Mouse (Mus musculus) limb, embryonic 15.5 days (tissue): ENCODE results near the gene Ell. TPM values are rescaled to one million over a fixed set of nuclear protein-coding genes. Genes with fewer than 3 reads are reported as not detected.

Source experiments
- ATAC-seq: fragments of 200-750 bp; cut with Nextera tagmentation; 2 replicates; pipeline ENCODE4 v1.8.0; 2017; ENCODE audit warnings: low read depth, moderate TSS enrichment; ENCODE audit not compliant: insufficient number of reproducible peaks, low FRiP score, low TSS enrichment
- H3K27ac ChIP-seq: fragments of 300-500 bp; sonication (generic); 2 replicates; pipeline ENCODE4 v1.5.1; 2015; ENCODE audit warnings: moderate library complexity, mild to moderate bottlenecking, inconsistent platforms
- H3K27me3 ChIP-seq: fragments of 300-500 bp; sonication (generic); 2 replicates; pipeline ENCODE4 v1.6.1; 2015; ENCODE audit warnings: inconsistent platforms
- H3K36me3 ChIP-seq: fragments of 300-500 bp; sonication (generic); 2 replicates; pipeline ENCODE4 v1.6.1; 2015; ENCODE audit warnings: inconsistent platforms
- H3K4me1 ChIP-seq: fragments of 300-500 bp; sonication (generic); 2 replicates; pipeline ENCODE4 v1.6.1; 2015; ENCODE audit warnings: inconsistent platforms
- H3K4me2 ChIP-seq: fragments of 300-500 bp; sonication (generic); 2 replicates; pipeline ENCODE4 v1.6.1; 2015; ENCODE audit warnings: mild to moderate bottlenecking, inconsistent platforms
- H3K4me3 ChIP-seq: fragments of 300-500 bp; sonication (generic); 2 replicates; pipeline ENCODE4 v1.5.1; 2015; ENCODE audit warnings: mild to moderate bottlenecking, inconsistent platforms
- H3K9ac ChIP-seq: fragments of 300-500 bp; sonication (generic); 2 replicates; pipeline ENCODE4 v1.6.1; 2015; ENCODE audit warnings: inconsistent platforms
- H3K9me3 ChIP-seq: fragments of 300-500 bp; sonication (generic); 2 replicates; pipeline ENCODE4 v1.6.1; 2016; ENCODE audit warnings: inconsistent platforms
- WGBS: fragments of 180-500 bp; shearing (Covaris S2); methylation state at CpG from one replicate; pipeline ENCODE4 v1.1.7; 2015; 5-methylcytosine and 5-hydroxymethylcytosine counted together
- polyA plus RNA-seq: library from polyadenylated mRNA; unstranded; fragments of >200 nt; fragmentation: Nextera tagmentation; extraction: Ambion mirVana; gene quantifications from 2 replicates; pipeline ENCODE4 v1.2.1, GENCODE M21; 2015

Ell gene
- polyA plus RNA-seq, 1 experiment from 2014 or later = 20.4 TPM

DNA sequence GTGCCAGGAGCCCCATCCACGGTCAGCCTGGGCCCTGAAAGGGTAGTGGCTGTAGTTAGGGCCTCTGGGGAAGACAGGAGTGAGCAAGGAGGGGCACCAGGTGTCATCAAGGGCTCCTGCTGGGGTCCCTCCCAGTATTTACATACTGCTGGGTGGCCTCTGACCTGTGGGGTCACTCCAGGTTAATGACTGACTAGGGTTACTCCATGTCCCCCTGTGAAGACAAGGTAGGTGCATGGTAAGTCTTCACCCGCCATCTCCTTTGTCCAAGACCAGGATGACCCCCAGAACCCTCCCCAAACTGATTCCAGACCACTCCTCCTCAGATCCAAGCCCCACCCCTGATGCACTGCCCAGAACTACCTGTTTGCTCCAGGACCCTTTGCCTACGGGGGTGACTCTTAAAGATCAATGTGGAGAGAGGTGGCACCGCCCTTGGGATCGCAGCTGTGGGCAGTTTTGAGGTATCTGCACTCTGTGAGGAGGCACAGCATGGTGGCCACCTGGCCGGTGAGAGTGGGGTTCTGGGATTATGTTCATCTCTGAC is 93.2 kb downstream of the Ell start, which contains the start of gene Gdf15:
Gdf15 (minus strand) TSS at position 111 of the 547 bp plus-strand sequence.
- 69% methylated on average over 6 of the region's 6 CpGs for WGBS
- no peak for ATAC-seq
- Histone ChIP-seq H3K27ac (no peak within 1 kb of the TSS), H3K4me3 (no peak within 1 kb of the TSS), H3K4me2 (no peak within 1 kb of the TSS), H3K9ac (no peak within 1 kb of the TSS), H3K4me1 (peaks cover 32% of the 10 kb centered on the region), H3K36me3 (no peaks in the 10 kb centered on the region), H3K27me3 (peaks cover 9% of the 10 kb centered on the region; the same call in 1 of the 2 replicates), H3K9me3 (no peaks in the 10 kb centered on the region)

- Histone ChIP-seq H3K4me2 (no peak overlapping the region), H3K4me1 (peaks cover 36% of the 10 kb centered on the region), H3K27me3 (peaks cover 9% of the 10 kb centered on the region; the same call in 1 of the 2 replicates), H3K9ac (no peak overlapping the region), H3K9me3 (no peaks in the 10 kb centered on the region), H3K36me3 (no peaks in the 10 kb centered on the region), H3K4me3 (no peak overlapping the region), H3K27ac (no peak overlapping the region)
- ATAC-seq = no peak
- WGBS = 42% methylated on average over 6 of the region's 6 CpGs
These were observed 94.8 kb downstream of the Ell start for GRCm38 (mm10) chr8:70634066-70634465.

- Histone ChIP-seq H3K9me3 (no peaks in the 10 kb centered on the region), H3K4me1 (peaks cover 27% of the 10 kb centered on the region), H3K4me3 (no peak overlapping the region), H3K36me3 (no peaks in the 10 kb centered on the region), H3K27me3 (peaks cover 9% of the 10 kb centered on the region; the same call in 1 of the 2 replicates), H3K9ac (no peak overlapping the region), H3K4me2 (no peak overlapping the region), H3K27ac (no peak overlapping the region)
- ATAC-seq = no peak
- WGBS = 72% methylated on average over 6 of the region's 6 CpGs
These were observed 96.3 kb downstream of the Ell start for GRCm38 (mm10) chr8:70635527-70635926.

- no peak; the same call in 1 of the 2 replicates for ATAC-seq
- no peak overlapping the region for H3K9ac ChIP-seq
- WGBS = 52% methylated on average over 8 of the region's 8 CpGs
- no peaks in the 10 kb centered on the region for H3K36me3 ChIP-seq
- H3K9me3 ChIP-seq = no peaks in the 10 kb centered on the region
- no peaks in the 10 kb centered on the region for H3K27me3 ChIP-seq
- H3K4me2 ChIP-seq = no peak overlapping the region
- peaks cover 15% of the 10 kb centered on the region for H3K4me1 ChIP-seq
- no peak overlapping the region for H3K27ac ChIP-seq
- no peak overlapping the region for H3K4me3 ChIP-seq
These were observed 97.6 kb downstream of the Ell start for GRCm38 (mm10) chr8:70636838-70637237.

DNA sequence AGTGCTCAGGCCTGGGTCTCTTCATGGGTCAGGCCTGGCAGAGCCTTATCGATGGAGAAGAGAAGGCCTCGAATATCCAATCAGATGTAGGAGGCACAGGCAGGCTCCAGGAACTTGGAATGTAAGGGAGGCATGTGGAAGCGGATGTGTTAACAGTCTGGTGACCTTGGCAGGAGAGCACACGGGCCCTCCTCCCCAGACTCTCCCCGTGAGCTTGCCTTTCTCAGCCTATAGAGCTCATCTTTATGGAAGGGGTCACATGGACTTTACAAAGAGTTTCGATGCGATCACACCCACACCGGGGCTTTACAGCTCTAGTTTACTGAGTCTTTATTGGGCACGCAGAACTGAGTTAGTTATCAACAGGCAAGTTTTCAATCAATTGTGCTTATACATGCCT is 99.5 kb downstream of the Ell start:
- Histone ChIP-seq H3K36me3 (no peaks in the 10 kb centered on the region), H3K4me2 (no peak overlapping the region), H3K4me1 (peaks cover 15% of the 10 kb centered on the region), H3K9me3 (no peaks in the 10 kb centered on the region), H3K27ac (no peak overlapping the region), H3K4me3 (no peak overlapping the region), H3K9ac (no peak overlapping the region), H3K27me3 (no peaks in the 10 kb centered on the region)
- WGBS = 52% methylated on average over 9 of the region's 9 CpGs
- ATAC-seq = no peak

Other genes with a start within 250 kb of the Ell start
- gene Ddx49, start 237.0 kb upstream of the Ell start, polyA plus RNA-seq = 52.7 and 53.1 TPM in 2 replicates
- 397 and 441 TPM in 2 replicates for gene Cope, start 236.9 kb upstream of the Ell start, polyA plus RNA-seq
- gene Cers1, start 223.7 kb upstream of the Ell start, polyA plus RNA-seq = 8.8 and 9.6 TPM in 2 replicates
- 2.9 and 4.1 TPM in 2 replicates for gene Gdf1, start 209.6 kb upstream of the Ell start, polyA plus RNA-seq
- gene Upf1, start 186.2 kb upstream of the Ell start, polyA plus RNA-seq = 13.8 and 16.7 TPM in 2 replicates
- 101 and 104 TPM in 2 replicates for gene Comp, start 165.9 kb upstream of the Ell start, polyA plus RNA-seq
- gene Crtc1, start 99.9 kb upstream of the Ell start, polyA plus RNA-seq = 22.2 and 22.4 TPM in 2 replicates
- 27.9 and 28.2 TPM in 2 replicates for gene Klhl26, start 62.5 kb upstream of the Ell start, polyA plus RNA-seq
- gene Tmem59l, start 52.1 kb upstream of the Ell start, polyA plus RNA-seq = 6.9 and 9.6 TPM in 2 replicates
- gene Crlf1, start 46.3 kb upstream of the Ell start, polyA plus RNA-seq = 91.2 and 97.7 TPM in 2 replicates
- 136 and 149 TPM in 2 replicates for gene Rex1bd, start 32.7 kb upstream of the Ell start, polyA plus RNA-seq
- 859 and 940 TPM in 2 replicates for gene Uba52, start 28.7 kb upstream of the Ell start, polyA plus RNA-seq
- gene Fkbp8, start 11.7 kb upstream of the Ell start, polyA plus RNA-seq = 274 and 278 TPM in 2 replicates
- gene Kxd1, start 11.5 kb upstream of the Ell start, polyA plus RNA-seq = 53.8 and 55.1 TPM in 2 replicates
- gene Isyna1, start 54.9 kb downstream of the Ell start, polyA plus RNA-seq = 111 and 123 TPM in 2 replicates
- 119 and 120 TPM in 2 replicates for gene Ssbp4, start 69.4 kb downstream of the Ell start, polyA plus RNA-seq
- 3.2 and 3.3 TPM in 2 replicates for gene Lrrc25, start 76.7 kb downstream of the Ell start, polyA plus RNA-seq
- gene Gdf15, start 93.0 kb downstream of the Ell start, polyA plus RNA-seq = 0.16 and 0.24 TPM in 2 replicates
- 57.5 and 60.7 TPM in 2 replicates for gene Pgpep1, start 120.9 kb downstream of the Ell start, polyA plus RNA-seq
- gene Lsm4, start 133.8 kb downstream of the Ell start, polyA plus RNA-seq = 199 and 201 TPM in 2 replicates
- gene Jund, start 159.5 kb downstream of the Ell start, polyA plus RNA-seq = 69.8 and 81.5 TPM in 2 replicates
- 0.04 TPM in 2 replicates for gene Iqcn, start 164.0 kb downstream of the Ell start, polyA plus RNA-seq
- not detected in 2 replicates for gene Gm3336, start 179.1 kb downstream of the Ell start, polyA plus RNA-seq
- gene Pde4c, start 184.3 kb downstream of the Ell start, polyA plus RNA-seq = 0.05 and 0.16 TPM in 2 replicates
- 17.1 and 19.4 TPM in 2 replicates for gene Rab3a, start 215.2 kb downstream of the Ell start, polyA plus RNA-seq
- 41.9 and 46.1 TPM in 2 replicates for gene Mpv17l2, start 221.5 kb downstream of the Ell start, polyA plus RNA-seq
- gene Pik3r2, start 237.3 kb downstream of the Ell start, polyA plus RNA-seq = 85.8 and 91.4 TPM in 2 replicates